Mouse (Mus musculus): ENCODE measurements around the gene Prrg2.
A peak's percentile ranks its signal among the peaks of the same experiment; 100 is the strongest.

DNA sequence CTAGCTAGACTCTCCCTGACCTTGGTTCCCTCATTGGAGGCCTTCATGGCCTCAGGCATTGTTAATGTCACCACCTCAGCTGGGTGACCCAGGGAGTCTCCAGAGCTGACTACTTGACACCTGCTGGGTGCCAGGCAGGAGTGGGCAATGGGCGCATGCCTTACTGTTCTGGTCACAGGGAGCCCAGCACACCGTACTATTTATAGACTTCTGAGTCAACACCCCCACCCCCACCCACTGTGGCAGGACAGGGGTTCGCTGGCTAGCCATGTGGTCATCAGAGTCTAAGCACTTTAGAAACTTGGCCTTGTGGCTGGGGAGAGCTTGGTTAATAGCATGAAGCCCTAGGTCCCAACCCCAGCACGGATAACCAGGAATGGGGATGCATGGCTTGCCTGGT lies 12.9 kb upstream of the Prrg2 start:
- no peak for TF ChIP-seq CEBPB (IDR thresholded peaks at IDR 0.05; ENCODE audit: low read depth)
- TF ChIP-seq CTCF (IDR thresholded peaks at IDR 0.05; ENCODE audit: control insufficient read depth, insufficient read depth, insufficient read length) = no peak
- peak; percentile 47 for TF ChIP-seq MYOD1 (IDR thresholded peaks at IDR 0.05; ENCODE audit: control insufficient read depth, insufficient read length, low read depth)
- no peak for TF ChIP-seq MAX (IDR thresholded peaks at IDR 0.05)
- TF ChIP-seq MYOG (IDR thresholded peaks at IDR 0.05; ENCODE audit: control insufficient read depth, extremely low read depth, insufficient read length) = no peak
- no peak for TF ChIP-seq USF1 (IDR thresholded peaks at IDR 0.05; ENCODE audit: low read depth)
- no peak for TF ChIP-seq FOSL1 (IDR thresholded peaks at IDR 0.05; ENCODE audit: insufficient read depth, low read length, poor library complexity, severe bottlenecking)

Measured in C2C12 (cell line).